Mouse (Mus musculus): ENCODE data around the gene Inpp5d.

Gene Inpp5d
- long read RNA-seq, experiment 1, partial matches to known transcripts = 0 of 2 reads
- long read RNA-seq, experiment 1, other reads (novel, unspliced or antisense) = 2 of 2 reads
- long read RNA-seq, experiment 2, partial matches to known transcripts = 1 of 4 reads
- long read RNA-seq, experiment 2, other reads (novel, unspliced or antisense) = 3 of 4 reads

- intact Hi-C loops (cut with DNase I) = no loop called here
Observed at GRCm38 (mm10) chr1:87620211-87620668, at the start of gene Inpp5d. Gene Inpp5d (plus strand): TSS chr1:87620312.

GRCm38 (mm10) chr1:87573261-87573660, 46.9 kb upstream of the Inpp5d start:
- intact Hi-C loops (cut with DNase I) = no loop called here

- intact Hi-C loops (cut with DNase I) = no loop called here
Observed at GRCm38 (mm10) chr1:87573800-87574215, 46.3 kb upstream of the Inpp5d start, which contains the start of gene Ngef. Gene Ngef (minus strand): TSS chr1:87573870.

- intact Hi-C loops (cut with DNase I) = no loop called here
Observed at GRCm38 (mm10) chr1:87574353-87574752, 45.8 kb upstream of the Inpp5d start.

- intact Hi-C loops (cut with DNase I) = no loop called here
Observed at GRCm38 (mm10) chr1:87574785-87575184, 45.3 kb upstream of the Inpp5d start.

- intact Hi-C loops (cut with DNase I) = no loop called here
Observed at GRCm38 (mm10) chr1:87578965-87579364, 41.1 kb upstream of the Inpp5d start.

GRCm38 (mm10) chr1:87580824-87581223, 39.3 kb upstream of the Inpp5d start:
- intact Hi-C loops (cut with DNase I) = no loop called here

GRCm38 (mm10) chr1:87589162-87589561, 30.9 kb upstream of the Inpp5d start:
- intact Hi-C loops (cut with DNase I) = no loop called here

- intact Hi-C loops (cut with DNase I) = no loop called here
Observed at GRCm38 (mm10) chr1:87589980-87590379, 30.1 kb upstream of the Inpp5d start.

GRCm38 (mm10) chr1:87594261-87594660, 25.9 kb upstream of the Inpp5d start:
- intact Hi-C loops (cut with DNase I) = no loop called here

GRCm38 (mm10) chr1:87594671-87595070, 25.4 kb upstream of the Inpp5d start:
- intact Hi-C loops (cut with DNase I) = no loop called here

GRCm38 (mm10) chr1:87600533-87600932, 19.6 kb upstream of the Inpp5d start:
- intact Hi-C loops (cut with DNase I) = no loop called here

- intact Hi-C loops (cut with DNase I) = no loop called here
Observed at GRCm38 (mm10) chr1:87601801-87602200, 18.3 kb upstream of the Inpp5d start.

GRCm38 (mm10) chr1:87603389-87603788, 16.7 kb upstream of the Inpp5d start:
- intact Hi-C loops (cut with DNase I) = no loop called here

- intact Hi-C loops (cut with DNase I) = no loop called here
Observed at GRCm38 (mm10) chr1:87605296-87605695, 14.8 kb upstream of the Inpp5d start.

- intact Hi-C loops (cut with DNase I) = no loop called here
Observed at GRCm38 (mm10) chr1:87607385-87608091, 12.6 kb upstream of the Inpp5d start.

GRCm38 (mm10) chr1:87608416-87609046, 11.6 kb upstream of the Inpp5d start:
- intact Hi-C loops (cut with DNase I) = no loop called here

GRCm38 (mm10) chr1:87614576-87615295, 5.4 kb upstream of the Inpp5d start:
- intact Hi-C loops (cut with DNase I) = no loop called here

- intact Hi-C loops (cut with DNase I) = no loop called here
Observed at GRCm38 (mm10) chr1:87620693-87621092, 581 bp downstream of the Inpp5d start.

- intact Hi-C loops (cut with DNase I) = no loop called here
Observed at GRCm38 (mm10) chr1:87621146-87621857, 1.2 kb downstream of the Inpp5d start.

GRCm38 (mm10) chr1:87621858-87622279, 1.8 kb downstream of the Inpp5d start:
- intact Hi-C loops (cut with DNase I) = no loop called here
